Mouse (Mus musculus): ENCODE results near the gene Med29. TPM values are rescaled to one million over a fixed set of nuclear protein-coding genes. Genes with fewer than 3 reads are reported as not detected.
"Not testable (repeated sequence)": the region's sequence is repeated elsewhere in the genome, so short reads cannot be mapped to it uniquely, and the experiment has no call there.

Med29 gene
- total RNA-seq, 2 experiments from 2014 or later = 36.9 to 37.0 TPM

GRCm38 (mm10) chr7:28398696-28399340, 6.3 kb upstream of the Med29 start:
- DNase-seq (ENCODE audit: low spot score in 2 of 2) = no peak

GRCm38 (mm10) chr7:28398000-28398399, 5.5 kb upstream of the Med29 start:
- DNase-seq (ENCODE audit: low spot score in 2 of 2) = no peak

GRCm38 (mm10) chr7:28395425-28395824, 2.9 kb upstream of the Med29 start:
- DNase-seq (ENCODE audit: low spot score in 2 of 2) = no peak

GRCm38 (mm10) chr7:28393272-28393951, 904 bp upstream of the Med29 start:
- no peak for DNase-seq (ENCODE audit: low spot score in 2 of 2)

GRCm38 (mm10) chr7:28390331-28390730, 2.2 kb downstream of the Med29 start:
- DNase-seq (ENCODE audit: low spot score in 2 of 2) = no peak

GRCm38 (mm10) chr7:28387384-28387783, 5.1 kb downstream of the Med29 start:
- DNase-seq (ENCODE audit: low spot score in 2 of 2) = not testable (repeated sequence)

GRCm38 (mm10) chr7:28386877-28387276, 5.6 kb downstream of the Med29 start:
- not testable (repeated sequence) for DNase-seq (ENCODE audit: low spot score in 2 of 2)

GRCm38 (mm10) chr7:28386462-28386861, 6.0 kb downstream of the Med29 start:
- DNase-seq (ENCODE audit: low spot score in 2 of 2) = peak; percentile 84 to 90

- no peak for DNase-seq (ENCODE audit: low spot score in 2 of 2)
Measured at GRCm38 (mm10) chr7:28386007-28386406, 6.5 kb downstream of the Med29 start.

- DNase-seq (ENCODE audit: low spot score in 2 of 2) = no peak
Measured at GRCm38 (mm10) chr7:28385196-28385595, 7.3 kb downstream of the Med29 start.

GRCm38 (mm10) chr7:28384162-28384561, 8.3 kb downstream of the Med29 start:
- no peak for DNase-seq (ENCODE audit: low spot score in 2 of 2)

GRCm38 (mm10) chr7:28383606-28384005, 8.9 kb downstream of the Med29 start:
- DNase-seq (ENCODE audit: low spot score in 2 of 2) = no peak

- peak in 1 of 2 experiments; percentile 52 for DNase-seq (ENCODE audit: low spot score in 2 of 2)
Measured at GRCm38 (mm10) chr7:28382981-28383396, 9.5 kb downstream of the Med29 start.

GRCm38 (mm10) chr7:28382347-28382951, 10.1 kb downstream of the Med29 start:
- no peak for DNase-seq (ENCODE audit: low spot score in 2 of 2)

- DNase-seq (ENCODE audit: low spot score in 2 of 2) = peak; percentile 72 to 76
Measured at GRCm38 (mm10) chr7:28381938-28382337, 10.6 kb downstream of the Med29 start.

- peak; percentile 76 to 77 for DNase-seq (ENCODE audit: low spot score in 2 of 2)
Measured at GRCm38 (mm10) chr7:28381017-28381790, 11.3 kb downstream of the Med29 start.

- DNase-seq (ENCODE audit: low spot score in 2 of 2) = no peak
Measured at GRCm38 (mm10) chr7:28380237-28381016, 12.1 kb downstream of the Med29 start, which contains the start of gene Zfp36. Gene Zfp36, minus strand, starts transcription at chr7:28380253.

GRCm38 (mm10) chr7:28378769-28379651, 13.5 kb downstream of the Med29 start:
- DNase-seq (ENCODE audit: low spot score in 2 of 2) = peak; percentile 98 to 99

GRCm38 (mm10) chr7:28378066-28378690, 14.3 kb downstream of the Med29 start:
- peak in 1 of 2 experiments; percentile 65 for DNase-seq (ENCODE audit: low spot score in 2 of 2)

Measured in adrenal gland, adult 18-20 months (tissue).